Mouse (Mus musculus): Measurements from ENCODE around the gene Plekhg6. TPM values are rescaled to one million over a fixed set of nuclear protein-coding genes. Genes with fewer than 3 reads are reported as not detected.

Plekhg6 gene
- polyA plus RNA-seq, 1 experiment from 2014 or later: 0.05 TPM

GRCm38 (mm10) chr6:125423099-125423498, 42.5 kb upstream of the Plekhg6 start:
- Histone ChIP-seq H3K36me3 (ENCODE audit: control insufficient read depth, insufficient read depth, low read length) (no peaks in the 10 kb centered on the region), H3K4me1 (ENCODE audit: control insufficient read depth in 2 of 2, insufficient read depth in 2 of 2, low read length in 2 of 2) (peaks cover 6 to 15% of the 10 kb centered on the region in 2 experiments), H3K9ac (ENCODE audit: low read length) (no peak overlapping the region), H3K4me3 (ENCODE audit: control insufficient read depth in 1 of 2, insufficient read depth in 1 of 2, low read depth in 1 of 2, low read length in 2 of 2) (0 out of 4 replicates have a peak overlapping the region, but pooled peaks of 1 of the 2 experiments have one; percentile 1), H3K27ac (replicated peaks in 1 of 2; ENCODE audit: control insufficient read depth in 1 of 2, insufficient read depth in 1 of 2, low read depth in 2 of 2, low read length in 2 of 2) (no peak overlapping the region), H3K4me2 (ENCODE audit: low read length) (peak overlapping the region; percentile 51), H3K9me3 (ENCODE audit: control insufficient read depth, low read length) (no peaks in the 10 kb centered on the region), H3K27me3 (ENCODE audit: control insufficient read depth, insufficient read depth, low read length) (peaks cover 7% of the 10 kb centered on the region)
- WGBS: 34% methylated on average over 3 of the region's 3 CpGs
- ATAC-seq (ENCODE audit: insufficient number of reproducible peaks, insufficient read depth, low FRiP score, low read depth): no peak

GRCm38 (mm10) chr6:125422051-125422822, 41.6 kb upstream of the Plekhg6 start:
- 0 out of 2 replicates have a peak, but pooled peaks have one; percentile 59 for ATAC-seq (ENCODE audit: insufficient number of reproducible peaks, insufficient read depth, low FRiP score, low read depth)
- Histone ChIP-seq H3K36me3 (ENCODE audit: control insufficient read depth, insufficient read depth, low read length) (no peaks in the 10 kb centered on the region), H3K4me2 (ENCODE audit: low read length) (peak overlapping the region; percentile 51), H3K9me3 (ENCODE audit: control insufficient read depth, low read length) (no peaks in the 10 kb centered on the region), H3K4me3 (ENCODE audit: control insufficient read depth in 1 of 2, insufficient read depth in 1 of 2, low read depth in 1 of 2, low read length in 2 of 2) (0 out of 4 replicates have a peak overlapping the region, but pooled peaks have one; percentile 1), H3K9ac (ENCODE audit: low read length) (no peak overlapping the region), H3K4me1 (ENCODE audit: control insufficient read depth in 2 of 2, insufficient read depth in 2 of 2, low read length in 2 of 2) (peaks cover 6 to 15% of the 10 kb centered on the region in 2 experiments), H3K27ac (replicated peaks in 1 of 2; ENCODE audit: control insufficient read depth in 1 of 2, insufficient read depth in 1 of 2, low read depth in 2 of 2, low read length in 2 of 2) (no peak overlapping the region), H3K27me3 (ENCODE audit: control insufficient read depth, insufficient read depth, low read length) (peaks cover 11% of the 10 kb centered on the region)
- 22% methylated on average over 20 of the region's 20 CpGs for WGBS

GRCm38 (mm10) chr6:125420458-125421063, 40.0 kb upstream of the Plekhg6 start:
- H3K36me3 ChIP-seq (ENCODE audit: control insufficient read depth, insufficient read depth, low read length): no peaks in the 10 kb centered on the region
- no peak for ATAC-seq (ENCODE audit: insufficient number of reproducible peaks, insufficient read depth, low FRiP score, low read depth)
- WGBS: 67% methylated on average over 16 of the region's 16 CpGs
- peaks cover 3 to 9% of the 10 kb centered on the region in 2 experiments; a peak in 2 of 4 replicates for H3K4me1 ChIP-seq (ENCODE audit: control insufficient read depth in 2 of 2, insufficient read depth in 2 of 2, low read length in 2 of 2)
- no peak overlapping the region for H3K9ac ChIP-seq (ENCODE audit: low read length)
- peaks cover 11% of the 10 kb centered on the region for H3K27me3 ChIP-seq (ENCODE audit: control insufficient read depth, insufficient read depth, low read length)
- no peaks in the 10 kb centered on the region for H3K9me3 ChIP-seq (ENCODE audit: control insufficient read depth, low read length)
- H3K4me3 ChIP-seq (ENCODE audit: control insufficient read depth in 1 of 2, insufficient read depth in 1 of 2, low read depth in 1 of 2, low read length in 2 of 2): no peak overlapping the region
- H3K27ac ChIP-seq (replicated peaks in 1 of 2; ENCODE audit: control insufficient read depth in 1 of 2, insufficient read depth in 1 of 2, low read depth in 2 of 2, low read length in 2 of 2): no peak overlapping the region
- no peak overlapping the region for H3K4me2 ChIP-seq (ENCODE audit: low read length)

- no peak overlapping the region for H3K27ac ChIP-seq (replicated peaks in 1 of 2; ENCODE audit: control insufficient read depth in 1 of 2, insufficient read depth in 1 of 2, low read depth in 2 of 2, low read length in 2 of 2)
- H3K36me3 ChIP-seq (ENCODE audit: control insufficient read depth, insufficient read depth, low read length): no peaks in the 10 kb centered on the region
- no peak overlapping the region for H3K9ac ChIP-seq (ENCODE audit: low read length)
- no peak overlapping the region for H3K4me2 ChIP-seq (ENCODE audit: low read length)
- no peaks in the 10 kb centered on the region for H3K9me3 ChIP-seq (ENCODE audit: control insufficient read depth, low read length)
- WGBS: 13% methylated on average over 9 of the region's 9 CpGs
- peaks cover 3 to 9% of the 10 kb centered on the region in 2 experiments; a peak in 2 of 4 replicates for H3K4me1 ChIP-seq (ENCODE audit: control insufficient read depth in 2 of 2, insufficient read depth in 2 of 2, low read length in 2 of 2)
- peak; percentile 59; the same call in 1 of the 2 replicates for ATAC-seq (ENCODE audit: insufficient number of reproducible peaks, insufficient read depth, low FRiP score, low read depth)
- no peak overlapping the region for H3K4me3 ChIP-seq (ENCODE audit: control insufficient read depth in 1 of 2, insufficient read depth in 1 of 2, low read depth in 1 of 2, low read length in 2 of 2)
- peaks cover 8% of the 10 kb centered on the region for H3K27me3 ChIP-seq (ENCODE audit: control insufficient read depth, insufficient read depth, low read length)
Measured at GRCm38 (mm10) chr6:125418744-125419143, 38.2 kb upstream of the Plekhg6 start.

- H3K4me3 ChIP-seq (ENCODE audit: control insufficient read depth in 1 of 2, insufficient read depth in 1 of 2, low read depth in 1 of 2, low read length in 2 of 2): no peak overlapping the region
- no peaks in the 10 kb centered on the region for H3K9me3 ChIP-seq (ENCODE audit: control insufficient read depth, low read length)
- peaks cover 4% of the 10 kb centered on the region for H3K27me3 ChIP-seq (ENCODE audit: control insufficient read depth, insufficient read depth, low read length)
- 77% methylated on average over 9 of the region's 9 CpGs for WGBS
- H3K4me2 ChIP-seq (ENCODE audit: low read length): no peak overlapping the region
- no peaks in the 10 kb centered on the region for H3K36me3 ChIP-seq (ENCODE audit: control insufficient read depth, insufficient read depth, low read length)
- no peak overlapping the region for H3K9ac ChIP-seq (ENCODE audit: low read length)
- no peak overlapping the region for H3K27ac ChIP-seq (replicated peaks in 1 of 2; ENCODE audit: control insufficient read depth in 1 of 2, insufficient read depth in 1 of 2, low read depth in 2 of 2, low read length in 2 of 2)
- no peaks in the 10 kb centered on the region for H3K4me1 ChIP-seq (ENCODE audit: control insufficient read depth in 2 of 2, insufficient read depth in 2 of 2, low read length in 2 of 2)
- no peak for ATAC-seq (ENCODE audit: insufficient number of reproducible peaks, insufficient read depth, low FRiP score, low read depth)
Measured at GRCm38 (mm10) chr6:125413326-125413725, 32.7 kb upstream of the Plekhg6 start.

GRCm38 (mm10) chr6:125411661-125412060, 31.1 kb upstream of the Plekhg6 start:
- no peak for ATAC-seq (ENCODE audit: insufficient number of reproducible peaks, insufficient read depth, low FRiP score, low read depth)
- H3K4me3 ChIP-seq (ENCODE audit: control insufficient read depth in 1 of 2, insufficient read depth in 1 of 2, low read depth in 1 of 2, low read length in 2 of 2): no peak overlapping the region
- no peaks in the 10 kb centered on the region for H3K9me3 ChIP-seq (ENCODE audit: control insufficient read depth, low read length)

GRCm38 (mm10) chr6:125410995-125411547, 30.5 kb upstream of the Plekhg6 start:
- ATAC-seq (ENCODE audit: insufficient number of reproducible peaks, insufficient read depth, low FRiP score, low read depth): no peak
- Histone ChIP-seq H3K4me3 (ENCODE audit: control insufficient read depth in 1 of 2, insufficient read depth in 1 of 2, low read depth in 1 of 2, low read length in 2 of 2) (no peak overlapping the region), H3K9me3 (ENCODE audit: control insufficient read depth, low read length) (no peaks in the 10 kb centered on the region), H3K36me3 (ENCODE audit: control insufficient read depth, insufficient read depth, low read length) (no peaks in the 10 kb centered on the region), H3K4me2 (ENCODE audit: low read length) (no peak overlapping the region), H3K9ac (ENCODE audit: low read length) (no peak overlapping the region), H3K27me3 (ENCODE audit: control insufficient read depth, insufficient read depth, low read length) (no peaks in the 10 kb centered on the region), H3K27ac (replicated peaks in 1 of 2; ENCODE audit: control insufficient read depth in 1 of 2, insufficient read depth in 1 of 2, low read depth in 2 of 2, low read length in 2 of 2) (no peak overlapping the region), H3K4me1 (ENCODE audit: control insufficient read depth in 2 of 2, insufficient read depth in 2 of 2, low read length in 2 of 2) (no peaks in the 10 kb centered on the region)
- WGBS: 57% methylated on average over 8 of the region's 8 CpGs

More at GRCm38 (mm10) chr6:125411661-125412060, 31.1 kb upstream of the Plekhg6 start:
- Histone ChIP-seq H3K4me2 (ENCODE audit: low read length) (no peak overlapping the region), H3K9ac (ENCODE audit: low read length) (no peak overlapping the region), H3K4me1 (ENCODE audit: control insufficient read depth in 2 of 2, insufficient read depth in 2 of 2, low read length in 2 of 2) (no peaks in the 10 kb centered on the region), H3K36me3 (ENCODE audit: control insufficient read depth, insufficient read depth, low read length) (no peaks in the 10 kb centered on the region), H3K27ac (replicated peaks in 1 of 2; ENCODE audit: control insufficient read depth in 1 of 2, insufficient read depth in 1 of 2, low read depth in 2 of 2, low read length in 2 of 2) (no peak overlapping the region), H3K27me3 (ENCODE audit: control insufficient read depth, insufficient read depth, low read length) (no peaks in the 10 kb centered on the region)
- WGBS: 90% methylated on average over 6 of the region's 6 CpGs
